Comparison of ENCODE assay signal across 12 mouse cellular contexts in genomic region chr2:3739351-3739961, GRCm38 (mm10).
DNase-seq lines count a peak whose midpoint lies in the region; ATAC-seq and TF ChIP-seq lines count a peak whose summit lies in the region.
"Had no signal": no experiment of that assay in that cellular context is flagged by ENCODE, and none has a peak within 500 bp of the region (broad histone marks: within the 10 kb centered on the region; RNA-seq: fewer than 3 reads in every experiment).

No protein-coding gene starts in this region.

- WGBS in kidney, embryonic 15.5 days, result 90% methylated on average over 7 of the region's 7 CpGs

- intact Hi-C loops in left cerebral cortex, adult 2 months (cut with DNase I), result no loop called here
- intact Hi-C loops in gastrocnemius, adult 2 months (cut with DNase I), result no loop called here

- in situ Hi-C loops in Patski (cut with MboI; ENCODE audit: low pct_unique_long_range_greater_than_20kb), result no loop called here

- no peak overlapping the region for H3K4me3 ChIP-seq in left cerebral cortex, adult 2 months
- no peak overlapping the region for H3K4me3 ChIP-seq in gastrocnemius, adult 2 months
- H3K4me3 ChIP-seq in kidney, embryonic 15.5 days (replicated peaks), result no peak overlapping the region
- H3K4me3 ChIP-seq: heart, embryonic 12.5 days had no signal

- no peak overlapping the region for H3K9ac ChIP-seq in kidney, embryonic 15.5 days
- H3K9ac ChIP-seq: heart, embryonic 12.5 days had no signal

- no peaks in the 10 kb centered on the region for H3K27me3 ChIP-seq in Patski
- no peaks in the 10 kb centered on the region for H3K27me3 ChIP-seq in kidney, embryonic 15.5 days
- H3K27me3 ChIP-seq: heart, embryonic 12.5 days had no signal

- H3K27ac ChIP-seq in left cerebral cortex, adult 2 months, result peak overlapping the region; percentile 2; the same call in 1 of the 2 replicates
- no peak overlapping the region for H3K27ac ChIP-seq in gastrocnemius, adult 2 months
- no peak overlapping the region for H3K27ac ChIP-seq in kidney, embryonic 15.5 days

- CTCF ChIA-PET in Patski (lab: Charles Lee), result no interaction called here

- peak; percentile 51 for DNase-seq in 3T3-L1 (ENCODE audit: low read depth, low spot score)
- no peak for DNase-seq in Patski (ENCODE audit: low read depth, low spot score)
- DNase-seq in frontal cortex, adult 2 months (ENCODE audit: extremely low spot score in 1 of 2, low spot score in 1 of 2), result peak; percentile 15 to 61
- DNase-seq in left cerebral cortex, adult 2 months (ENCODE audit: extremely low spot score in 1 of 2, low spot score in 2 of 2), result peak; percentile 30 to 43
- DNase-seq in thymus, postnatal 0 days (ENCODE audit: low spot score), result no peak
- DNase-seq in gastrocnemius, adult 2 months, result no peak
- DNase-seq in kidney, adult 9 months, result no peak
- DNase-seq: kidney, postnatal 36 days; thymus, postnatal 36 days had no signal

- TF ChIP-seq CTCF in Patski (IDR thresholded peaks at IDR 0.05), result no peak
- no peak for TF ChIP-seq CTCF in left cerebral cortex, adult 2 months (IDR thresholded peaks at IDR 0.05)
- no peak for TF ChIP-seq CTCF in gastrocnemius, adult 2 months (IDR thresholded peaks at IDR 0.05)

- no peaks in the 10 kb centered on the region for H3K36me3 ChIP-seq in kidney, embryonic 15.5 days

- H3K4me1 ChIP-seq in kidney, embryonic 15.5 days, result peaks cover 49% of the 10 kb centered on the region

- no peaks in the 10 kb centered on the region for H3K9me3 ChIP-seq in kidney, embryonic 15.5 days (replicated peaks)
- H3K9me3 ChIP-seq: G1E; heart, embryonic 12.5 days had no signal

- no peak overlapping the region for H3K4me2 ChIP-seq in kidney, embryonic 15.5 days
- H3K4me2 ChIP-seq: heart, embryonic 12.5 days had no signal

- ATAC-seq in Patski, result peak; percentile 44
- no peak for ATAC-seq in kidney, embryonic 15.5 days (replicated peaks; ENCODE audit: low FRiP score)

- POLR2A ChIA-PET in Patski (lab: Charles Lee), result no interaction called here

Comparison
In these comparisons a context has a peak if more than half of its experiments do, and no peak if none do; other contexts are left out.
1. DNase-seq: peak in 3T3-L1 (single experiment), frontal cortex, adult 2 months (2 of 2) and left cerebral cortex, adult 2 months (2 of 2); none in Patski (single experiment), thymus, postnatal 0 days (single experiment), gastrocnemius, adult 2 months (single experiment) and kidney, adult 9 months (single experiment).